Mouse (Mus musculus) erythroblast, embryonic 14.5 days (primary cell): ENCODE results near the gene Wdr5.

Experiments
- GATA1 ChIP-seq: IDR thresholded peaks from 2 replicates; pipeline ENCODE4 v1.6.1; 2012; ENCODE audit warnings: low read length, inconsistent platforms, mixed read lengths
- TAL1 ChIP-seq: IDR thresholded peaks from 3 replicates; pipeline ENCODE4 v1.6.1; 2012; ENCODE audit warnings: low read length, inconsistent platforms, mixed read lengths

DNA sequence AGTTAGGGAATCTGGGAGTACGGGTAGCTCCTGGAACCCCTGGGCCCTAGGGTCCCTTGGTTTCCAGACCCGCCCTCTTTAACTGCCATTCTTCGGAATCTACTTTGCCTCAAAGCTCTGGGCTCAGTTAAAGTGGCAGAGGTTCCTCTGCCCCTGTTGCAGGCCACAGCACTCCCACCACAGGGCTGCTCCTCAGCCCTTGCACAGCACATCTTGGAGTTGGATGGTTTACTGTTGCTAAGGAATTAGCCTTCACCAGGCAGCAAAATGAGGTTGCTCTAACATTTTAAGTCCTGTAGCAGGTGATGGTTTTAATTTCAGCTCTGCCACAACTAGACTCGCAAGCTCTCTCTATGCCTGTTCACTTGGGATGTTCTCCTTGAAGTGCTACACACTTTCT lies 7.4 kb upstream of the Wdr5 start, which contains the start of gene Brd3:
- no peak for TF ChIP-seq TAL1
- no peak for TF ChIP-seq GATA1
